Mouse (Mus musculus) brown adipose tissue, adult 24 weeks (tissue): Measurements from ENCODE around the gene Adcy10. TPM values are rescaled to one million over a fixed set of nuclear protein-coding genes. Genes with fewer than 3 reads are reported as not detected.

Experiments
- H3K27ac ChIP-seq: fragments of 200-500 bp; replicated peaks from 2 replicates; pipeline ENCODE4 v1.5.1; 2012; ENCODE audit warnings: low read depth, mild to moderate bottlenecking, low read length
- H3K4me1 ChIP-seq: fragments of 200-500 bp; 2 replicates; pipeline ENCODE4 v1.6.1; 2012; ENCODE audit warnings: low read length, mixed read lengths; ENCODE audit not compliant: control insufficient read depth, insufficient read depth, insufficient read length
- H3K4me3 ChIP-seq: fragments of 200-500 bp; 2 replicates; pipeline ENCODE4 v1.5.1; 2012; ENCODE audit warnings: low read depth, mild to moderate bottlenecking, low read length, moderate library complexity; ENCODE audit not compliant: insufficient read depth
- polyA plus RNA-seq: library from polyadenylated mRNA; stranded (reverse); fragments of >200 nt; gene quantifications from 2 replicates; pipeline ENCODE4 v1.2.4, GENCODE M21; 2012; ENCODE audit not compliant: missing spikeins, insufficient read depth, insufficient read length

Gene Adcy10
- polyA plus RNA-seq: 5.6 and 5.7 TPM in 2 replicates

- H3K4me1 ChIP-seq: peaks cover 6% of the 10 kb centered on the region; the same call in 1 of the 2 replicates
- no peak within 1 kb of the TSS for H3K4me3 ChIP-seq
- H3K27ac ChIP-seq: peak within 1 kb of the TSS; percentile 94
Observed at GRCm38 (mm10) chr1:165484688-165485233, at the start of gene Adcy10. Gene Adcy10 (plus strand): TSS chr1:165485183.

- Histone ChIP-seq H3K27ac (no peak overlapping the region), H3K4me1 (peaks cover 6% of the 10 kb centered on the region; the same call in 1 of the 2 replicates), H3K4me3 (no peak overlapping the region)
Observed at GRCm38 (mm10) chr1:165438289-165439021, 46.5 kb upstream of the Adcy10 start.

- no peak overlapping the region for H3K4me3 ChIP-seq
- H3K4me1 ChIP-seq: peaks cover 4% of the 10 kb centered on the region; the same call in 1 of the 2 replicates
- no peak overlapping the region for H3K27ac ChIP-seq
Observed at GRCm38 (mm10) chr1:165440788-165441187, 44.2 kb upstream of the Adcy10 start.

GRCm38 (mm10) chr1:165441201-165441600, 43.8 kb upstream of the Adcy10 start:
- Histone ChIP-seq H3K27ac (no peak overlapping the region), H3K4me1 (peaks cover 4% of the 10 kb centered on the region; the same call in 1 of the 2 replicates), H3K4me3 (no peak overlapping the region)

GRCm38 (mm10) chr1:165441719-165442118, 43.3 kb upstream of the Adcy10 start:
- H3K4me3 ChIP-seq: no peak overlapping the region
- H3K27ac ChIP-seq: no peak overlapping the region
- peaks cover 4% of the 10 kb centered on the region; the same call in 1 of the 2 replicates for H3K4me1 ChIP-seq

GRCm38 (mm10) chr1:165459041-165459502, 25.9 kb upstream of the Adcy10 start:
- Histone ChIP-seq H3K4me3 (peak overlapping the region; percentile 92), H3K4me1 (no peaks in the 10 kb centered on the region), H3K27ac (peak overlapping the region; percentile 75)

- H3K4me1 ChIP-seq: no peaks in the 10 kb centered on the region
- peak overlapping the region; percentile 75 for H3K27ac ChIP-seq
- H3K4me3 ChIP-seq: peak overlapping the region; percentile 92
Observed at GRCm38 (mm10) chr1:165459503-165460181, 25.3 kb upstream of the Adcy10 start.

- H3K4me3 ChIP-seq: peak within 1 kb of the TSS; percentile 92
- H3K4me1 ChIP-seq: no peaks in the 10 kb centered on the region
- peak within 1 kb of the TSS; percentile 99 for H3K27ac ChIP-seq
Observed at GRCm38 (mm10) chr1:165460360-165460800, 24.6 kb upstream of the Adcy10 start, which contains the start of the genes Dcaf6 and Mpc2. Gene Dcaf6 (minus strand): TSS chr1:165460475. Gene Mpc2 (plus strand): TSS chr1:165460637.

GRCm38 (mm10) chr1:165460801-165461377, 24.1 kb upstream of the Adcy10 start:
- Histone ChIP-seq H3K4me3 (peak overlapping the region; percentile 90), H3K27ac (peak overlapping the region; percentile 99), H3K4me1 (no peaks in the 10 kb centered on the region)

- Histone ChIP-seq H3K27ac (peak overlapping the region; percentile 95), H3K4me3 (peak overlapping the region; percentile 84), H3K4me1 (peaks cover 2% of the 10 kb centered on the region; the same call in 1 of the 2 replicates)
Observed at GRCm38 (mm10) chr1:165461681-165462080, 23.3 kb upstream of the Adcy10 start.

- Histone ChIP-seq H3K27ac (no peak overlapping the region), H3K4me3 (no peak overlapping the region), H3K4me1 (peaks cover 3% of the 10 kb centered on the region; the same call in 1 of the 2 replicates)
Observed at GRCm38 (mm10) chr1:165462861-165463260, 22.1 kb upstream of the Adcy10 start.

GRCm38 (mm10) chr1:165464574-165464973, 20.4 kb upstream of the Adcy10 start:
- H3K4me1 ChIP-seq: peaks cover 7% of the 10 kb centered on the region
- no peak overlapping the region for H3K4me3 ChIP-seq
- H3K27ac ChIP-seq: no peak overlapping the region

- H3K4me3 ChIP-seq: no peak overlapping the region
- H3K4me1 ChIP-seq: peaks cover 10% of the 10 kb centered on the region
- no peak overlapping the region for H3K27ac ChIP-seq
Observed at GRCm38 (mm10) chr1:165468971-165469370, 16.0 kb upstream of the Adcy10 start.

GRCm38 (mm10) chr1:165469717-165470116, 15.3 kb upstream of the Adcy10 start:
- Histone ChIP-seq H3K27ac (no peak overlapping the region), H3K4me1 (peaks cover 10% of the 10 kb centered on the region), H3K4me3 (no peak overlapping the region)

GRCm38 (mm10) chr1:165471490-165471889, 13.5 kb upstream of the Adcy10 start:
- Histone ChIP-seq H3K27ac (no peak overlapping the region), H3K4me3 (no peak overlapping the region), H3K4me1 (peaks cover 10% of the 10 kb centered on the region)
